Comparison of ENCODE assay signal across 8 mouse cellular contexts in the genomic region with DNA sequence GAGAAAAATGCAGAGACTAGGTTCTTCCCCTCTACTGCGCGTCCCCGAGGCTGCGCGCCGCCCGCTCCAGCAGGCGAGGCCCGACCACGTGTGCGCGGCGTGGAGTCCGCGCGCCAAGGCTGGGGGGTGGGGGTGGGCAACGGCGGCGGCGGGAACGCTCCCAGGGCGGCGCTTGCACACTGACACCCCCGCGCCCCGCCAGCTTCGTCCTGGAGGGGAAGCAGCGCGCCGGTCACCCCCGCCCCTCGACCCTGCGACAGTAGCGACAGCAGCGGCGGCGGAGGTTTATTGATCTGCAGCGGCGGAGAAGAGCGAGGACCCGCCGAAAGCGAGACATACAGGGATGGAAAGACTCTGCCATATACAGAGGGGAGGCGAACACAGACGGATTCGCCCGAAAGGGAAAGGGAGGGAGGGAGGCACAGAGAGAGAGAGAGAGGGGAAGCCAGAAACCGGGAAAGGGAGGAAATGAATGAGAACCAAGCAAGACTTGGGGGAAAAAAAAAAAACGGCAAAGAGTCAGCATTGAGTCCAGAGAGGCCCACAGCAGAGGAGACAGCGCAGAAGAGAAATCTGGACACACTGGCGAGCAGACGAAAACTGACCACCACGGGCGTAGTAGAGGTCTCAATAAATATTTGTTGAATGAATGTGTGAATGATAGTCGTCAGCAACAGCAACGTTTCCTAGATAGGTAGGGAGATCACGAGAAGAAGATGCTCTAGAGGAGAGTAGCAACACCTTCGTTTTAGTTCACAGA. TPM values are rescaled to one million over a fixed set of nuclear protein-coding genes. Genes with fewer than 3 reads are reported as not detected.
DNase-seq lines count a peak whose midpoint lies in the region; ATAC-seq and TF ChIP-seq lines count a peak whose summit lies in the region.

No protein-coding gene starts in this region.

- TF ChIP-seq CTCF in thymus, adult 2 months (IDR thresholded peaks at IDR 0.05; ENCODE audit: borderline replicate concordance, control insufficient read depth, extremely low read depth, insufficient read depth, low read length, poor library complexity) = no peak

- WGBS in thymus, adult 2 months = 4% methylated on average over 58 of the region's 58 CpGs
- 3% methylated on average over 58 of the region's 58 CpGs for WGBS in limb, embryonic 12.5 days

- no peak overlapping the region for H3K27ac ChIP-seq in thymus, adult 2 months (ENCODE audit: control insufficient read depth, insufficient read depth, low read length)
- no peak overlapping the region for H3K27ac ChIP-seq in limb, embryonic 12.5 days

- H3K27me3 ChIP-seq in thymus, adult 2 months (ENCODE audit: control insufficient read depth, insufficient read depth, low read length) = peaks cover 54% of the 10 kb centered on the region
- peaks cover 56% of the 10 kb centered on the region for H3K27me3 ChIP-seq in limb, embryonic 12.5 days

- TF ChIP-seq POLR2A in thymus, adult 2 months (IDR thresholded peaks at IDR 0.05; ENCODE audit: control insufficient read depth, extremely low read depth, insufficient read depth, low read length, poor library complexity) = no peak

- peak; percentile 50 to 56 for DNase-seq in cerebellum, postnatal 10 days
- DNase-seq in thymus, adult 2 months = peak; percentile 10
- DNase-seq in thymus, adult 18-20 months = no peak
- DNase-seq in right cerebral cortex, adult 18-20 months = peak; percentile 65
- DNase-seq in kidney, postnatal 25 days = no peak

- ATAC-seq in cerebellum, adult (ENCODE audit: insufficient number of reproducible peaks, low FRiP score, low TSS enrichment) = no peak
- ATAC-seq in limb, embryonic 12.5 days (ENCODE audit: insufficient number of reproducible peaks, insufficient read depth, low FRiP score, low TSS enrichment, low read depth) = no peak
- ATAC-seq in megakaryocyte-erythroid progenitor cell, adult 5-6 weeks (replicated peaks; ENCODE audit: low FRiP score, low TSS enrichment, poor library complexity, severe bottlenecking) = no peak

- H3K9me3 ChIP-seq in limb, embryonic 12.5 days = no peaks in the 10 kb centered on the region

- peak overlapping the region; percentile 54 for H3K9ac ChIP-seq in limb, embryonic 12.5 days (replicated peaks)

- peak overlapping the region; percentile 99 for H3K4me2 ChIP-seq in limb, embryonic 12.5 days

- peaks cover 47% of the 10 kb centered on the region for H3K4me1 ChIP-seq in thymus, adult 2 months (replicated peaks; ENCODE audit: control insufficient read depth, insufficient read depth, low read length)
- H3K4me1 ChIP-seq in limb, embryonic 12.5 days (replicated peaks) = peaks cover 73% of the 10 kb centered on the region

- H3K36me3 ChIP-seq in thymus, adult 2 months (ENCODE audit: control insufficient read depth, insufficient read depth, low read length) = no peaks in the 10 kb centered on the region
- H3K36me3 ChIP-seq in limb, embryonic 12.5 days = 0 out of 2 replicates have a peak, but pooled peaks cover 4% of the 10 kb centered on the region

- no peak overlapping the region for H3K4me3 ChIP-seq in thymus, adult 2 months (ENCODE audit: control insufficient read depth, insufficient read depth, low read length)
- H3K4me3 ChIP-seq in limb, embryonic 12.5 days (replicated peaks) = peak overlapping the region; percentile 71

RNA-seq across cellular contexts. Expression of a gene that starts 3.0 kb away (rescaled TPM):
- 3.7 and 4.2 TPM in 2 replicates for polyA plus RNA-seq in thymus, adult 2 months (2012; rRNA removed)
- polyA plus RNA-seq in limb, embryonic 12.5 days (2016; fragmentation: Nextera tagmentation; extraction: Ambion mirVana) = 17.6 and 21.3 TPM in 2 replicates
- total RNA-seq in megakaryocyte-erythroid progenitor cell, adult 5-6 weeks (2014; fragmentation: Nextera tagmentation) = not detected in 2 replicates
- not detected in 2 replicates for total RNA-seq in megakaryocyte-erythroid progenitor cell, adult 5-6 weeks (2017)

RNA-seq across cellular contexts. Expression of a gene that starts 18.1 kb away (rescaled TPM):
- polyA plus RNA-seq in thymus, adult 2 months (2012; rRNA removed) = 12.5 TPM in 2 replicates
- polyA plus RNA-seq in limb, embryonic 12.5 days (2016; fragmentation: Nextera tagmentation; extraction: Ambion mirVana) = 53.2 and 55.1 TPM in 2 replicates
- 0.30 TPM in 1 of 2 replicates, not detected in the other for total RNA-seq in megakaryocyte-erythroid progenitor cell, adult 5-6 weeks (2014; fragmentation: Nextera tagmentation)
- total RNA-seq in megakaryocyte-erythroid progenitor cell, adult 5-6 weeks (2017) = 0.30 TPM in 1 of 2 replicates, not detected in the other

RNA-seq across cellular contexts. Expression of a gene that starts 30.0 kb away (rescaled TPM):
- polyA plus RNA-seq in thymus, adult 2 months (2012; rRNA removed) = 38.7 and 49.6 TPM in 2 replicates
- 27.0 and 32.1 TPM in 2 replicates for polyA plus RNA-seq in limb, embryonic 12.5 days (2016; fragmentation: Nextera tagmentation; extraction: Ambion mirVana)
- total RNA-seq in megakaryocyte-erythroid progenitor cell, adult 5-6 weeks (2014; fragmentation: Nextera tagmentation) = 7.4 and 11.4 TPM in 2 replicates
- total RNA-seq in megakaryocyte-erythroid progenitor cell, adult 5-6 weeks (2017) = 2.3 and 6.4 TPM in 2 replicates

RNA-seq across cellular contexts. Expression of a gene that starts 38.8 kb away (rescaled TPM):
- 6.3 and 9.7 TPM in 2 replicates for polyA plus RNA-seq in thymus, adult 2 months (2012; rRNA removed)
- 36.9 and 40.4 TPM in 2 replicates for polyA plus RNA-seq in limb, embryonic 12.5 days (2016; fragmentation: Nextera tagmentation; extraction: Ambion mirVana)
- total RNA-seq in megakaryocyte-erythroid progenitor cell, adult 5-6 weeks (2014; fragmentation: Nextera tagmentation) = not detected in 2 replicates
- total RNA-seq in megakaryocyte-erythroid progenitor cell, adult 5-6 weeks (2017) = not detected in 2 replicates

RNA-seq across cellular contexts. Expression of a gene that starts 42.0 kb away (rescaled TPM):
- 0.36 and 0.50 TPM in 2 replicates for polyA plus RNA-seq in thymus, adult 2 months (2012; rRNA removed)
- 0.18 and 0.20 TPM in 2 replicates for polyA plus RNA-seq in limb, embryonic 12.5 days (2016; fragmentation: Nextera tagmentation; extraction: Ambion mirVana)
- total RNA-seq in megakaryocyte-erythroid progenitor cell, adult 5-6 weeks (2014; fragmentation: Nextera tagmentation) = not detected in 2 replicates
- total RNA-seq in megakaryocyte-erythroid progenitor cell, adult 5-6 weeks (2017) = not detected in 2 replicates

Comparison
In these comparisons a context has a peak if more than half of its experiments do, and no peak if none do; other contexts are left out.
1. DNase-seq: peak in cerebellum, postnatal 10 days (2 of 2), thymus, adult 2 months (single experiment) and right cerebral cortex, adult 18-20 months (single experiment); none in thymus, adult 18-20 months (0 of 2) and kidney, postnatal 25 days (0 of 2).